Mouse (Mus musculus): ENCODE data around the gene Zdhhc4. TPM values are rescaled to one million over a fixed set of nuclear protein-coding genes. Genes with fewer than 3 reads are reported as not detected.

Zdhhc4 gene
- polyA plus RNA-seq, 1 experiment from 2014 or later: 77.4 TPM

DNA sequence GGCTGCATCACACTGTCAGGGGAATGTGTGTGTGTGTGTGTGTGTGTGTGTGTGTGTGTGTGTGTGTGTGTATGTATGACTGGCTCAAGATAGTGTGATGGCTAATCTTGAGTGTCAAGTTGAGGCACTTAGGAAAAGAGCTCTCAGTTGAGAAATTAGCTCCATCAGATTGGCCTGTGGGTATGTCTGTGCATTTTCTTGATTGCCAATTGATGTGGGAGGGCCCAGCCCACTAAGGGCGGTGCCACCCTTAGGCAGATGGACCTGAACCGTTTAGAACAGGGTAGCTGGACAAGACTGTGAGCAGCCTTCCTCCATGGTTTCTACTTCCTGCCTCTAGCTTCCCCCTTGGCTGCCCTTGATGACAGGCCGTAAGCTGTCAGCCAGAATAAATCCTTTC, 56.9 kb downstream of the Zdhhc4 start:
- Histone ChIP-seq H3K4me1 (peaks cover 35% of the 10 kb centered on the region), H3K36me3 (no peaks in the 10 kb centered on the region)
- no peak for ATAC-seq (ENCODE audit: low FRiP score)

DNA sequence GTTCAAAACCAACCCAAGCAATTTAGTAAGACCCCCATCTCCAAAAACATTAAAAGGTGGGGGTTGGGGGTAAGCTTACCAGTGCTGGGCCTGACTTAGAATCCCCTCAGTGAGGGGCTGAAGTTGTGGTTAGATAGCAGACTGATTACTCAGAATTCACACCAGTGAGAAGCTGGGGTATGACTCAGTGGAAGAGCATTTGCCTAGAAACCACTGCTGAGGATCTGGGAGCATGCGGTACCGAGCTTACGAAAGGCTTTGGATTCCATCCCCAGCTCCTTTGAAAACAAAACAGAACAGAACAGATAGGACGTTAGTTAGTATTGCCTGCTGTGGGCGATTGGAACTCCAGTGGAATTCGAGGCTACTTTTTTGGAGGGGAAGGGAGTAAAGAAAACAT, 57.4 kb downstream of the Zdhhc4 start:
- Histone ChIP-seq H3K27me3 (replicated peaks) (no peaks in the 10 kb centered on the region), H3K4me1 (peaks cover 39% of the 10 kb centered on the region), H3K27ac (replicated peaks) (no peak overlapping the region), H3K9me3 (replicated peaks) (no peaks in the 10 kb centered on the region), H3K4me2 (no peak overlapping the region; the same call in 1 of the 2 replicates), H3K9ac (replicated peaks) (no peak overlapping the region), H3K36me3 (no peaks in the 10 kb centered on the region), H3K4me3 (replicated peaks) (no peak overlapping the region)
- WGBS: 89% methylated on average over 6 of the region's 6 CpGs
- no peak for ATAC-seq (ENCODE audit: low FRiP score)

More for the DNA sequence above, 56.9 kb downstream of the Zdhhc4 start:
- H3K27ac ChIP-seq (replicated peaks): no peak overlapping the region
- no peaks in the 10 kb centered on the region for H3K27me3 ChIP-seq (replicated peaks)
- 89% methylated on average over 3 of the region's 3 CpGs for WGBS
- H3K4me3 ChIP-seq (replicated peaks): no peak overlapping the region
- no peak overlapping the region for H3K4me2 ChIP-seq
- no peak overlapping the region for H3K9ac ChIP-seq (replicated peaks)
- no peaks in the 10 kb centered on the region for H3K9me3 ChIP-seq (replicated peaks)

DNA sequence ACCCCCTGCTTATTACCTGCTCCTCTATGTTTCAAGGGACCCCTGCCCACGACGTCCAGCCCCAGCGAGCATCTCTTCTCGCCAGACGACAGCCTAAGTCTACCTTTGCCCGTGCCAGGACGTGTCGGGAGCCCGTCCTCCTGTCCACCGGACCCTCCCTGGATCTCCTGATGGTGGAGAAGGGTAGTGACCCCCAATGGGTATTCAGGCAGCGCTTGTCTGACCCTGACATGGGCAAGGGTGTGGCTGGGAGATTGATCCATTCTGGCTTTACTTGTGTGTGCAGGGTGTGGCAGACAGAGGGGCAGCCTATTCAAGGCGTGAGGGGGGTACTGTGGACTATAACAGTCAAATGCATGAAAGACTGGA, 58.9 kb downstream of the Zdhhc4 start:
- H3K27ac ChIP-seq (replicated peaks): peak overlapping the region; percentile 85
- H3K4me1 ChIP-seq: peaks cover 43% of the 10 kb centered on the region
- 3% methylated on average over 12 of the region's 12 CpGs for WGBS
- H3K36me3 ChIP-seq: no peaks in the 10 kb centered on the region
- no peaks in the 10 kb centered on the region for H3K27me3 ChIP-seq (replicated peaks)
- peak overlapping the region; percentile 68 for H3K4me3 ChIP-seq (replicated peaks)
- ATAC-seq (ENCODE audit: low FRiP score): peak; percentile 24; the same call in 1 of the 2 replicates
- peak overlapping the region; percentile 89 for H3K9ac ChIP-seq (replicated peaks)
- no peaks in the 10 kb centered on the region for H3K9me3 ChIP-seq (replicated peaks)
- H3K4me2 ChIP-seq: peak overlapping the region; percentile 89

DNA sequence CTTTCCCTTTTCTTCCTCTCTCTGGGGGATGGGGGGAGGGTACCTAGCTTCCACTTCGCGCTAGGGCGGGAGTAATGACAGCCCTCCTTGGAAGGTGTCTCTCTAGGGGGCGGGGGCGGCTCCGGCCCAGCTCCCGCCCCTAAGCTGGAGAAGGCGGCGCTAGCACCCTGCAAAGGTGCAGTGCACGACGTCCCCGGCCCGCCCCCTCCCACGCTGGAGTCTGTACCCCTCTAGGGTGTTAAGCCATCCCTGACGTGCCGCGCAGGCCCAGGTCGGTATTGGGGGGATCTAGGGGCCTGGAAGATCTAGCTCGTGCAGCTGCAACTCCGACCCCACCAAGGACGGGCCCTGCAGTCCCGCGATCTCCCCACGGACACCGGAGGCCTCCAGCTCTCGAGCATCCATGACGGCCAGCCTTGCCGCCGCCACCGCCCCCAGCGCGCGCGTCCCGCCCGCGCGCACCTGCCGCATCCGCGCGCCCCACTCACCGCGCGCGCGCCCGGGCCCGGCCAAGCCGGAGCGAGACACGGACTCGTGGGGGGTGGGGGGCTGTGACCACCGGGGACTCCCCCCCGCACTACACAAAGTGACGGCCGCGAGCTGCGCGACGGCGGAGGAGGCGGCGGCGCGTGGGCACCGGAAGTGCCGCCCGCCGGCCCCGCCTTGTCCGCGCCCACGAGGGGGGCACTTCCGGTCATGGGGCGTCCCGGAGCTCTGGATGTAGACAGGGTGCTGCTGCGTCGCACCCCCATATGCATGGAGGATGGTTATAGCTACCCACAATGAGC, 59.5 kb downstream of the Zdhhc4 start, which contains the start of gene Zfp316:
Gene Zfp316, minus strand, starts transcription at position 660 of the 788 bp plus-strand sequence.
- Histone ChIP-seq H3K9ac (replicated peaks) (peak within 1 kb of the TSS; percentile 89), H3K36me3 (0 out of 2 replicates have a peak, but pooled peaks cover 2% of the 10 kb centered on the region), H3K4me1 (peaks cover 43% of the 10 kb centered on the region), H3K27me3 (replicated peaks) (no peaks in the 10 kb centered on the region), H3K4me3 (replicated peaks) (peak within 1 kb of the TSS; percentile 68), H3K27ac (replicated peaks) (peak within 1 kb of the TSS; percentile 85), H3K4me2 (peak within 1 kb of the TSS; percentile 89), H3K9me3 (replicated peaks) (no peaks in the 10 kb centered on the region)
- 1% methylated on average over 68 of the region's 79 CpGs for WGBS
- peak; percentile 89 for ATAC-seq (ENCODE audit: low FRiP score)

DNA sequence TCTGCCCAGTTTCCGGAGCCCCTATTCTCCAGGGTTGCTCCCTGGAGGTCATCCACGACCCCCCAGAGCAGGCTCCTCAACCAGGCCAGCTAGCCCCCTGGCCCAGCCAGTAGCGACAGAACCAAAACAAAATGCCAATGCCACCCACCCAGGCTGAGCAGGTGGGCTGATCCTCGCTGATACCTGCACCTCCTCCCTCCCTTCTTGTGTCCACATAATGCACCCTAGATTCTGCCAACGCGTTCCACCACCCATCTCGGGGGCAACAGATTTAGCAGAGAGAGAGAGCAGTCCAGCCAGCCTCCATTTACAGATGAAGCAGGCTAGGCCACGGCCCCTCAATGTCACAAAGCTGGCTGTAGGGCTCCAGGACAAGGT, 60.1 kb downstream of the Zdhhc4 start:
- Histone ChIP-seq H3K4me1 (peaks cover 43% of the 10 kb centered on the region), H3K4me3 (replicated peaks) (peak overlapping the region; percentile 68)
- WGBS: 23% methylated on average over 8 of the region's 8 CpGs

DNA sequence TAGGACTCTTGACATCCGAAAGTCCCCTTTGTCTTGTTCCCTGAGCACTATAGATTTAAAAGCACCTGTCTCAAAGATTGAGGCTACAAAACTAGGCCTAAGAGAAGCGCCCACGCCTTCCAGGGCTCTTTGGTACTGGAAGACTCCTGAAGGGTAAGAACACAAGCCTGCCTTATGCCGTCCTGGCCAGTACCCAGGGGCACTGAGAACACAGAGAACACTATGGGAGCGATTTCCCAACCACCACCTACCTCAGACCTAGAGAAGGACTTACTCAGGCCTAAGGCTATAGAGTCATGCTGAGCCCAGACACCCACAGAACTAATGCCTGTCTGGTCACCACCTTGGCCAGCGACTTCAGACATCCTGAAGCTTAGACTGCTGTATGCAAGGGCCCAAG, 62.3 kb downstream of the Zdhhc4 start:
- Histone ChIP-seq H3K9me3 (replicated peaks) (no peaks in the 10 kb centered on the region), H3K27ac (replicated peaks) (no peak overlapping the region), H3K36me3 (peaks cover 30% of the 10 kb centered on the region), H3K4me2 (no peak overlapping the region), H3K27me3 (replicated peaks) (no peaks in the 10 kb centered on the region), H3K9ac (replicated peaks) (no peak overlapping the region), H3K4me3 (replicated peaks) (no peak overlapping the region), H3K4me1 (peaks cover 43% of the 10 kb centered on the region)
- ATAC-seq (ENCODE audit: low FRiP score): no peak
- 87% methylated on average over 6 of the region's 6 CpGs for WGBS

More for the DNA sequence above, 60.1 kb downstream of the Zdhhc4 start:
- no peak for ATAC-seq (ENCODE audit: low FRiP score)
- peaks cover 8% of the 10 kb centered on the region for H3K36me3 ChIP-seq
- peak overlapping the region; percentile 85 for H3K27ac ChIP-seq (replicated peaks)
- peak overlapping the region; percentile 89 for H3K4me2 ChIP-seq
- no peaks in the 10 kb centered on the region for H3K27me3 ChIP-seq (replicated peaks)
- no peaks in the 10 kb centered on the region for H3K9me3 ChIP-seq (replicated peaks)
- peak overlapping the region; percentile 89 for H3K9ac ChIP-seq (replicated peaks)

Other genes with a start within 250 kb of the Zdhhc4 start
- gene Rnf216, start 216.3 kb downstream of the Zdhhc4 start, polyA plus RNA-seq (2015; fragmentation: Nextera tagmentation; extraction: Ambion mirVana): 26.6 and 29.6 TPM in 2 replicates
- 0.10 TPM in 1 of 2 replicates, not detected in the other for gene Olfr718-ps1, start 181.7 kb downstream of the Zdhhc4 start, polyA plus RNA-seq (2015; fragmentation: Nextera tagmentation; extraction: Ambion mirVana)
- 12.7 and 13.1 TPM in 2 replicates for gene Rbak, start 148.5 kb downstream of the Zdhhc4 start, polyA plus RNA-seq (2015; fragmentation: Nextera tagmentation; extraction: Ambion mirVana)
- not detected in 2 replicates for gene Spdye4b, start 148.2 kb downstream of the Zdhhc4 start, polyA plus RNA-seq (2015; fragmentation: Nextera tagmentation; extraction: Ambion mirVana)
- not detected in 2 replicates for gene Spdye4a, start 102.4 kb downstream of the Zdhhc4 start, polyA plus RNA-seq (2015; fragmentation: Nextera tagmentation; extraction: Ambion mirVana)
- gene Zfp12, start 94.1 kb downstream of the Zdhhc4 start, polyA plus RNA-seq (2015; fragmentation: Nextera tagmentation; extraction: Ambion mirVana): 17.3 and 19.0 TPM in 2 replicates
- 8.0 and 9.7 TPM in 2 replicates for gene Zfp316, start 59.2 kb downstream of the Zdhhc4 start, polyA plus RNA-seq (2015; fragmentation: Nextera tagmentation; extraction: Ambion mirVana)
- 0.23 and 0.31 TPM in 2 replicates for gene Zfp853, start 35.6 kb downstream of the Zdhhc4 start, polyA plus RNA-seq (2015; fragmentation: Nextera tagmentation; extraction: Ambion mirVana)
- 25.7 and 30.2 TPM in 2 replicates for gene E130309D02Rik, start 13.9 kb downstream of the Zdhhc4 start, polyA plus RNA-seq (2015; fragmentation: Nextera tagmentation; extraction: Ambion mirVana)
- gene Grid2ip, start 28.1 kb upstream of the Zdhhc4 start, polyA plus RNA-seq (2015; fragmentation: Nextera tagmentation; extraction: Ambion mirVana): 0.19 and 0.33 TPM in 2 replicates
- 141 and 151 TPM in 2 replicates for gene Kdelr2, start 74.6 kb upstream of the Zdhhc4 start, polyA plus RNA-seq (2015; fragmentation: Nextera tagmentation; extraction: Ambion mirVana)
- 20.4 and 21.9 TPM in 2 replicates for gene Daglb, start 135.3 kb upstream of the Zdhhc4 start, polyA plus RNA-seq (2015; fragmentation: Nextera tagmentation; extraction: Ambion mirVana)
- gene Rac1, start 198.8 kb upstream of the Zdhhc4 start, polyA plus RNA-seq (2015; fragmentation: Nextera tagmentation; extraction: Ambion mirVana): 385 and 423 TPM in 2 replicates

Data from neural tube, embryonic 15.5 days (tissue).